Mouse (Mus musculus) cerebellum, adult 18-20 months (tissue): ENCODE measurements around the gene Cln5.

ENCODE experiments used
- DNase-seq, 2 experiments: peaks; one replicate each; pipeline ENCODE4 v3.0.0; 2021

The Cln5 gene

DNA sequence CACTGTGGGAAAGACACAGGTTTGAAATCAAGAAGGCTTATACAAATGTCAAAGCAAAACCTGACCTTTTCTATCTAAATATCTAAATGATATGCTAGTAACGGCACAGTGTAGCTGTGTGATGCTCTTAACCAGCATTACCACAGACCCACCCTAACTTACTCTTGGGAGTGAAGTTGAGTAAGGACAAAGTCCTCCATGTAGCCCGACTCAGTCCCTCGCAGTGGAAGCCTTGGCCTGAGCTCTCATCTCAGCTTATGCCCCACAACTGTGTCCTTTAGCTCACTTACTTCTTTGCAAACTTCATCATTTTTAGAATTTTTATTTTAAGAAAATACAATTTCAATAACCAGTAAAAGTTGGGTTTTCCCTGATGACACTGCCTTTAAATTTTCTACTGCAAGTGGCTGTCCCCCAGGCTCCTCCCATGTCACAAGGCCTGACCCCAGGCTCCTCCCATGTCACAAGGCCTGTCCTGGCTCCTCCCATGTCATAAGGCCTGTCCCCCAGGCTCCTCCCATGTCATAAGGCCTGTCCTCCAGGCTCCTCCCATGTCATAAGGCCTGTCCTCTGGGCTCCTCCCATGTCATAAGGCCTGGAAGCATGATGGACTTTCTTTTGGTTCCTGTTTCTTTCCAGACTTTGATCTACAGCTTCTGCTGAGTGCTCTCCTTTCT lies 45.1 kb downstream of the Cln5 start:
- no peak for DNase-seq

DNA sequence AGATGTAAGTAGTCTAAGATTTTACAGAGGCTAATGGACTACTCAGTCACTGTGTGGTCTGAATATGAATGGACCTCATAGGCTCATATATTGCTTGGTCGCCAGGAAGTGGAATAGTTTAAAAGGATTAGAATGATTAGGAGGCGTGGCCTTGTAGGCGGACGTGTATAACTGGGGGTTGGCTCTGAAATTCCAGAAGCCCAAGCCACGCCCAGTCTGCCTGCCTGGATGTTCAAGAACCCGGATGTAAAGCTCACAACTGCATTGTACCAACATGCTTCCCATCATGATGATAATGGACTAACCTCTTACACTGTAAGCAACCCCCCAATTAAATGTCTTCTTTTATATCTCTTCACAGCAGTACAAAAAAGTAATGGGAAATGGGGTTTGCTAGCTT lies 55.7 kb downstream of the Cln5 start:
- no peak for DNase-seq
